10 mouse cellular contexts compared by ENCODE assay signal in the genomic region with DNA sequence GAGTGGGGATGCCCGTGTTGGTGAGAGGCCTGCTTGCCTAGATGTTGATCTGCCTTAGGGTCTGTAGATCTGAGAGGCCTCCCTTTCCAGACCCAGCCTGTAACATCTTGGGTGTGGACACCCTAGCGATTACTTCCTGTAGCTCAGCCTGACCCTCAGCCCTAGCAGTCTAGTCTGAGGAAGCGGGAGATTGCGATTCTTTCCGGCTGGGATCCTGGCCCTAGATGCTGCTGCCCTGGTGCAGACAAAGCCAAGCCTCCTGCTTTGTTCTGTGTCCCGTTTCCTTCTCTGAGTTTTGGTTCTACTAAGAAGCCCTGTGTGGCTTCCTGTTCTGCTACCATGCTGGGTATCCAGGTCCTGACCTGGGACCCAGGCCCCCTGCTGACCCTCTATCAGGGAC.
DNase-seq lines count a peak whose midpoint lies in the region; TF ChIP-seq lines count a peak whose summit lies in the region.
"Had no signal": no experiment of that assay in that cellular context is flagged by ENCODE, and none has a peak within 500 bp of the region (broad histone marks: within the 10 kb centered on the region; RNA-seq: fewer than 3 reads in every experiment).

No protein-coding gene starts in this region.

- peaks cover 11% of the 10 kb centered on the region for H3K4me1 ChIP-seq in lung, adult 2 months (ENCODE audit: control insufficient read depth, insufficient read depth, low read length)

- H3K4me3 ChIP-seq in lung, adult 2 months (replicated peaks; ENCODE audit: extremely low read depth, low read depth, low read length), result no peak overlapping the region
- H3K4me3 ChIP-seq: embryonic facial prominence, embryonic 13.5 days; neural tube, embryonic 15.5 days had no signal

- TF ChIP-seq POLR2A in lung, adult 2 months (IDR thresholded peaks at IDR 0.05; ENCODE audit: borderline replicate concordance, extremely low read depth, low read depth, low read length), result no peak

- DNase-seq in ES-CJ7 (ENCODE audit: low read depth, low spot score), result peak; percentile 27
- peak; percentile 28 for DNase-seq in R1 (ENCODE audit: low read depth, low spot score)
- DNase-seq in heart, postnatal 4 days, result peak; percentile 53
- DNase-seq in lung, adult 2 months, result peak; percentile 17
- no peak for DNase-seq in cerebellum, adult 18-20 months
- DNase-seq in T-cell, adult 2 months (ENCODE audit: low spot score), result no peak
- DNase-seq in adrenal gland, adult 18-20 months (ENCODE audit: low spot score in 2 of 2), result no peak
- DNase-seq: thymus, postnatal 36 days had no signal

- 29% methylated on average over 6 of the region's 6 CpGs for WGBS in lung, adult 2 months

- TF ChIP-seq CTCF in lung, adult 2 months (IDR thresholded peaks at IDR 0.05; ENCODE audit: insufficient read depth, low read length), result no peak

Comparison
In these comparisons a context has a peak if more than half of its experiments do, and no peak if none do; other contexts are left out.
1. DNase-seq: peak in ES-CJ7 (single experiment), R1 (single experiment), heart, postnatal 4 days (single experiment) and lung, adult 2 months (single experiment); none in cerebellum, adult 18-20 months (0 of 2), T-cell, adult 2 months (single experiment) and adrenal gland, adult 18-20 months (0 of 2).